Mouse (Mus musculus): ENCODE results near the gene Krt39. TPM values are rescaled to one million over a fixed set of nuclear protein-coding genes. Genes with fewer than 3 reads are reported as not detected.

Gene Krt39
- total and polyA plus RNA-seq, 2 experiments from 2014 or later: not detected

GRCm38 (mm10) chr11:99493574-99493850, 27.6 kb downstream of the Krt39 start:
- no peak for DNase-seq
- TF ChIP-seq CTCF (IDR thresholded peaks at IDR 0.05; ENCODE audit: low read depth): no peak

GRCm38 (mm10) chr11:99492733-99493573, 28.2 kb downstream of the Krt39 start, which contains the start of gene Krt23:
Krt23 (minus strand) TSS chr11:99493137.
- H3K4me2 ChIP-seq (ENCODE audit: low read depth): no peak within 1 kb of the TSS
- DNase-seq: no peak
- no peak within 1 kb of the TSS for H3K9ac ChIP-seq
- no peaks in the 10 kb centered on the region for H3K27me3 ChIP-seq (ENCODE audit: insufficient read depth, low read length)
- no peak within 1 kb of the TSS for H3K27ac ChIP-seq (ENCODE audit: low read depth, low read length)
- no peaks in the 10 kb centered on the region for H3K9me3 ChIP-seq (ENCODE audit: low read length)
- no peak for TF ChIP-seq CTCF (IDR thresholded peaks at IDR 0.05; ENCODE audit: low read depth)
- no peaks in the 10 kb centered on the region for H3K4me1 ChIP-seq (ENCODE audit: insufficient read depth)
- ATAC-seq: no peak
- H3K36me3 ChIP-seq (ENCODE audit: insufficient read depth): no peaks in the 10 kb centered on the region
- H3K4me3 ChIP-seq (ENCODE audit: low read depth, low read length): no peak within 1 kb of the TSS
- 86% methylated on average over 22 of the region's 22 CpGs for WGBS

More at GRCm38 (mm10) chr11:99493574-99493850, 27.6 kb downstream of the Krt39 start:
- Histone ChIP-seq H3K36me3 (ENCODE audit: insufficient read depth) (no peaks in the 10 kb centered on the region), H3K9me3 (ENCODE audit: low read length) (no peaks in the 10 kb centered on the region), H3K27me3 (ENCODE audit: insufficient read depth, low read length) (no peaks in the 10 kb centered on the region), H3K4me1 (ENCODE audit: insufficient read depth) (no peaks in the 10 kb centered on the region), H3K9ac (no peak overlapping the region), H3K27ac (ENCODE audit: low read depth, low read length) (no peak overlapping the region), H3K4me2 (ENCODE audit: low read depth) (no peak overlapping the region), H3K4me3 (ENCODE audit: low read depth, low read length) (no peak overlapping the region)
- 37% methylated on average over 5 of the region's 5 CpGs for WGBS
- ATAC-seq: no peak

GRCm38 (mm10) chr11:99491040-99491439, 30.1 kb downstream of the Krt39 start:
- no peak for TF ChIP-seq CTCF (IDR thresholded peaks at IDR 0.05; ENCODE audit: low read depth)

GRCm38 (mm10) chr11:99490624-99491023, 30.5 kb downstream of the Krt39 start:
- H3K36me3 ChIP-seq (ENCODE audit: insufficient read depth): no peaks in the 10 kb centered on the region
- ATAC-seq (no peak), DNase-seq (no peak)
- H3K4me3 ChIP-seq (ENCODE audit: low read depth, low read length): no peak overlapping the region
- no peak for TF ChIP-seq CTCF (IDR thresholded peaks at IDR 0.05; ENCODE audit: low read depth)
- no peak overlapping the region for H3K4me2 ChIP-seq (ENCODE audit: low read depth)
- no peak overlapping the region for H3K9ac ChIP-seq
- no peaks in the 10 kb centered on the region for H3K4me1 ChIP-seq (ENCODE audit: insufficient read depth)
- WGBS: 87% methylated on average over 4 of the region's 4 CpGs
- no peaks in the 10 kb centered on the region for H3K27me3 ChIP-seq (ENCODE audit: insufficient read depth, low read length)
- H3K9me3 ChIP-seq (ENCODE audit: low read length): no peaks in the 10 kb centered on the region
- no peak overlapping the region for H3K27ac ChIP-seq (ENCODE audit: low read depth, low read length)

More at GRCm38 (mm10) chr11:99491040-99491439, 30.1 kb downstream of the Krt39 start:
- Histone ChIP-seq H3K4me3 (ENCODE audit: low read depth, low read length) (no peak overlapping the region), H3K4me2 (ENCODE audit: low read depth) (no peak overlapping the region), H3K27me3 (ENCODE audit: insufficient read depth, low read length) (no peaks in the 10 kb centered on the region), H3K27ac (ENCODE audit: low read depth, low read length) (no peak overlapping the region), H3K9me3 (ENCODE audit: low read length) (no peaks in the 10 kb centered on the region), H3K36me3 (ENCODE audit: insufficient read depth) (no peaks in the 10 kb centered on the region), H3K4me1 (ENCODE audit: insufficient read depth) (no peaks in the 10 kb centered on the region), H3K9ac (no peak overlapping the region)
- no peak for ATAC-seq
- WGBS: 92% methylated on average over 8 of the region's 8 CpGs
- no peak for DNase-seq

- Histone ChIP-seq H3K27me3 (ENCODE audit: insufficient read depth, low read length) (no peaks in the 10 kb centered on the region), H3K4me2 (ENCODE audit: low read depth) (no peak overlapping the region), H3K4me3 (ENCODE audit: low read depth, low read length) (no peak overlapping the region), H3K4me1 (ENCODE audit: insufficient read depth) (no peaks in the 10 kb centered on the region), H3K36me3 (ENCODE audit: insufficient read depth) (no peaks in the 10 kb centered on the region), H3K9ac (no peak overlapping the region), H3K27ac (ENCODE audit: low read depth, low read length) (no peak overlapping the region), H3K9me3 (ENCODE audit: low read length) (no peaks in the 10 kb centered on the region)
- TF ChIP-seq CTCF (IDR thresholded peaks at IDR 0.05; ENCODE audit: low read depth): no peak
- DNase-seq: no peak
- no peak for ATAC-seq
- 31% methylated on average over 3 of the region's 3 CpGs for WGBS
Measured at GRCm38 (mm10) chr11:99489233-99489632, 31.9 kb downstream of the Krt39 start.

GRCm38 (mm10) chr11:99474981-99475380, 46.2 kb downstream of the Krt39 start:
- no peaks in the 10 kb centered on the region for H3K27me3 ChIP-seq (ENCODE audit: insufficient read depth, low read length)
- no peak overlapping the region for H3K4me3 ChIP-seq (ENCODE audit: low read depth, low read length)
- ATAC-seq: no peak
- WGBS: 86% methylated on average over 3 of the region's 3 CpGs
- no peak overlapping the region for H3K27ac ChIP-seq (ENCODE audit: low read depth, low read length)
- DNase-seq: no peak
- TF ChIP-seq CTCF (IDR thresholded peaks at IDR 0.05; ENCODE audit: low read depth): no peak
- H3K36me3 ChIP-seq (ENCODE audit: insufficient read depth): no peaks in the 10 kb centered on the region
- H3K4me2 ChIP-seq (ENCODE audit: low read depth): no peak overlapping the region
- no peaks in the 10 kb centered on the region for H3K9me3 ChIP-seq (ENCODE audit: low read length)
- H3K9ac ChIP-seq: no peak overlapping the region
- no peaks in the 10 kb centered on the region for H3K4me1 ChIP-seq (ENCODE audit: insufficient read depth)

- no peak for ATAC-seq
- 69% methylated on average over 6 of the region's 6 CpGs for WGBS
Measured at GRCm38 (mm10) chr11:99473433-99473832, 47.7 kb downstream of the Krt39 start.

More at GRCm38 (mm10) chr11:99473433-99473832, 47.7 kb downstream of the Krt39 start:
- Histone ChIP-seq H3K9me3 (ENCODE audit: low read length) (no peaks in the 10 kb centered on the region), H3K4me1 (ENCODE audit: insufficient read depth) (no peaks in the 10 kb centered on the region), H3K4me2 (ENCODE audit: low read depth) (no peak overlapping the region), H3K36me3 (ENCODE audit: insufficient read depth) (no peaks in the 10 kb centered on the region), H3K27me3 (ENCODE audit: insufficient read depth, low read length) (no peaks in the 10 kb centered on the region), H3K27ac (ENCODE audit: low read depth, low read length) (no peak overlapping the region), H3K4me3 (ENCODE audit: low read depth, low read length) (no peak overlapping the region), H3K9ac (no peak overlapping the region)
- DNase-seq: no peak
- no peak for TF ChIP-seq CTCF (IDR thresholded peaks at IDR 0.05; ENCODE audit: low read depth)
